Mouse (Mus musculus): ENCODE data around the gene Gm20422.

- TF ChIP-seq CTCF (IDR thresholded peaks at IDR 0.05) (no peak), POLR2A (IDR thresholded peaks at IDR 0.05; ENCODE audit: insufficient read depth, low read depth, low read length) (peak; percentile 87)
These were observed 58.1 kb downstream of the Gm20422 start for GRCm38 (mm10) chr8:69716403-69717231.
